Mouse (Mus musculus): ENCODE measurements around the gene Olfr66.

The Olfr66 gene

GRCm38 (mm10) chr7:103886152-103886551 lies at the start of gene Olfr66:
TSS of gene Olfr66 (minus strand) at chr7:103886252.
- DNase-seq (ENCODE audit: low spot score in 2 of 2) = no peak

GRCm38 (mm10) chr7:103934264-103934663 lies 48.2 kb upstream of the Olfr66 start, which contains the start of gene Olfr632:
TSS of gene Olfr632 (plus strand) at chr7:103934347.
- DNase-seq (ENCODE audit: low spot score in 2 of 2) = no peak

- DNase-seq (ENCODE audit: low spot score in 2 of 2) = no peak
Measured at GRCm38 (mm10) chr7:103928525-103928924, 42.5 kb upstream of the Olfr66 start, which contains the start of gene Olfr631. TSS of gene Olfr631 (plus strand) at chr7:103928825.

- no peak for DNase-seq (ENCODE audit: low spot score in 2 of 2)
Measured at GRCm38 (mm10) chr7:103915338-103915737, 29.3 kb upstream of the Olfr66 start.

GRCm38 (mm10) chr7:103912969-103913511 lies 27.0 kb upstream of the Olfr66 start:
- DNase-seq (ENCODE audit: low spot score in 2 of 2) = no peak

GRCm38 (mm10) chr7:103910047-103910446 lies 24.0 kb upstream of the Olfr66 start:
- DNase-seq (ENCODE audit: low spot score in 2 of 2) = no peak

GRCm38 (mm10) chr7:103903187-103903586 lies 17.1 kb upstream of the Olfr66 start, which contains the start of gene Olfr65:
TSS of gene Olfr65 (plus strand) at chr7:103903487.
- DNase-seq (ENCODE audit: low spot score in 2 of 2) = no peak

GRCm38 (mm10) chr7:103894385-103894784 lies 8.3 kb upstream of the Olfr66 start, which contains the start of gene Olfr64:
TSS of gene Olfr64 (minus strand) at chr7:103894485.
- no peak for DNase-seq (ENCODE audit: low spot score in 2 of 2)

- no peak for DNase-seq (ENCODE audit: low spot score in 2 of 2)
Measured at GRCm38 (mm10) chr7:103877093-103877492, 9.0 kb downstream of the Olfr66 start.

GRCm38 (mm10) chr7:103874451-103874850 lies 11.6 kb downstream of the Olfr66 start:
- no peak for DNase-seq (ENCODE audit: low spot score in 2 of 2)

GRCm38 (mm10) chr7:103873064-103873463 lies 13.0 kb downstream of the Olfr66 start:
- no peak for DNase-seq (ENCODE audit: low spot score in 2 of 2)

- DNase-seq (ENCODE audit: low spot score in 2 of 2) = no peak
Measured at GRCm38 (mm10) chr7:103870667-103871066, 15.4 kb downstream of the Olfr66 start.

GRCm38 (mm10) chr7:103865716-103866115 lies 20.3 kb downstream of the Olfr66 start:
- no peak for DNase-seq (ENCODE audit: low spot score in 2 of 2)

GRCm38 (mm10) chr7:103861531-103861930 lies 24.5 kb downstream of the Olfr66 start:
- DNase-seq (ENCODE audit: low spot score in 2 of 2) = no peak

GRCm38 (mm10) chr7:103860855-103861254 lies 25.2 kb downstream of the Olfr66 start:
- DNase-seq (ENCODE audit: low spot score in 2 of 2) = peak in 1 of 2 experiments; percentile 2

- DNase-seq (ENCODE audit: low spot score in 2 of 2) = no peak
Measured at GRCm38 (mm10) chr7:103859076-103859475, 27.0 kb downstream of the Olfr66 start.

- no peak for DNase-seq (ENCODE audit: low spot score in 2 of 2)
Measured at GRCm38 (mm10) chr7:103854669-103855068, 31.4 kb downstream of the Olfr66 start.

GRCm38 (mm10) chr7:103853090-103853489 lies 33.0 kb downstream of the Olfr66 start, which contains the start of gene Hbb-y:
TSS of gene Hbb-y (minus strand) at chr7:103853216.
- DNase-seq (ENCODE audit: low spot score in 2 of 2) = no peak

- DNase-seq (ENCODE audit: low spot score in 2 of 2) = no peak
Measured at GRCm38 (mm10) chr7:103844525-103845325, 41.3 kb downstream of the Olfr66 start.

GRCm38 (mm10) chr7:103843034-103843433 lies 43.0 kb downstream of the Olfr66 start, which contains the start of gene Hbb-bh1:
TSS of gene Hbb-bh1 (minus strand) at chr7:103843164.
- no peak for DNase-seq (ENCODE audit: low spot score in 2 of 2)

- DNase-seq (ENCODE audit: low spot score in 2 of 2) = no peak
Measured at GRCm38 (mm10) chr7:103840268-103840667, 45.8 kb downstream of the Olfr66 start, which contains the start of gene Hbb-bh2. TSS of gene Hbb-bh2 (minus strand) at chr7:103840520.
